Mouse (Mus musculus): Measurements from ENCODE around the gene Gipr.

Gene Gipr

GRCm38 (mm10) chr7:19148875-19149541, 16.9 kb downstream of the Gipr start, which contains the start of gene Qpctl:
Gene Qpctl (minus strand): TSS chr7:19149291.
- in situ Hi-C loops (cut with MboI), result no loop called here

GRCm38 (mm10) chr7:19148180-19148874, 17.6 kb downstream of the Gipr start:
- in situ Hi-C loops (cut with MboI), result no loop called here

DNA sequence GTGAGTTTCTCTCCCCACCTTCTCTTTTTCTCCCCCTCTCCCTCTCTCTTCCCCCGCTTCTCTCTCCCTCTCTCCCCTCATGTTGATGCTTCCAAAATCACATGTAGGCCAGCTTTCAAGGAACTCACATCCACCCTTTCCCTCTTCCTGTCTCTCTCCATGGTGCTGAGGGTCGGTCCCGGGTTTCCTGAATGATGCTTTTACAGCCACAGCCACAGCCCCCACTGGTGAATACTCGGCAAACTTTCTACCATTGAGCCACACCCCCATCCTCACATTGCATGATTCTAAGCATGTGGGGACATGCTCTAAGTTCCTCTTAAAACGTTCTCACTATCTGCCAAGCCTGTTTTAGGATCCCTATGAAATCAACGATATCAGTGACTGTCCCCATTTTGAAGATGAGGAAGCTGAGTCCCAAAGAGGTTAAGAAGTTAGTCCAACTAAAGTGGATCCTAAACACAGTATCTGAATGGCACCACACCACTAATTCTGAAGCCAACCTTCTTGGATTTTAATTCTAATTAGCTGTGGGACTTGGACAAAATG, 18.4 kb downstream of the Gipr start:
- in situ Hi-C loops (cut with MboI), result no loop called here

- in situ Hi-C loops (cut with MboI), result no loop called here
Observed at GRCm38 (mm10) chr7:19146793-19147192, 19.1 kb downstream of the Gipr start.

DNA sequence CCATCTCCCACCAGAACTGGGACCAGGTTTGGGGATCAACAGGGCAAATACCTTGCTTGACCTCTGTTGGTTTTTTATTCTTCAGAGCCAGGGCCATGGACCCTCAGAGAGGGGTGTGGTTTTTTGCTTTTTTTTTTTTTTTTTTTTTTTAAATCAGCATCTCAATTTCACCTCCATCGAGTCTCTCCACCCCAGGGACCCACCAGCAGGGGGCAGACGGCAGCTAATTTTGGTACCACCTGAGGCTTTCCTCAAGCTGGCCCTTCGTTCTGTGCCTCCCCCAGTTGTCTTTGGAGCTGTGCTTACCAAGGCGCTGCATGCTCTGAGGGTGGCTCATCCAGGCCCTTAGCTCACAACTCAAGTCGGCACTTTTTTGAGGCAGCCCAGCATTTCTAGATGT, 28.5 kb downstream of the Gipr start:
- in situ Hi-C loops (cut with MboI), result no loop called here

DNA sequence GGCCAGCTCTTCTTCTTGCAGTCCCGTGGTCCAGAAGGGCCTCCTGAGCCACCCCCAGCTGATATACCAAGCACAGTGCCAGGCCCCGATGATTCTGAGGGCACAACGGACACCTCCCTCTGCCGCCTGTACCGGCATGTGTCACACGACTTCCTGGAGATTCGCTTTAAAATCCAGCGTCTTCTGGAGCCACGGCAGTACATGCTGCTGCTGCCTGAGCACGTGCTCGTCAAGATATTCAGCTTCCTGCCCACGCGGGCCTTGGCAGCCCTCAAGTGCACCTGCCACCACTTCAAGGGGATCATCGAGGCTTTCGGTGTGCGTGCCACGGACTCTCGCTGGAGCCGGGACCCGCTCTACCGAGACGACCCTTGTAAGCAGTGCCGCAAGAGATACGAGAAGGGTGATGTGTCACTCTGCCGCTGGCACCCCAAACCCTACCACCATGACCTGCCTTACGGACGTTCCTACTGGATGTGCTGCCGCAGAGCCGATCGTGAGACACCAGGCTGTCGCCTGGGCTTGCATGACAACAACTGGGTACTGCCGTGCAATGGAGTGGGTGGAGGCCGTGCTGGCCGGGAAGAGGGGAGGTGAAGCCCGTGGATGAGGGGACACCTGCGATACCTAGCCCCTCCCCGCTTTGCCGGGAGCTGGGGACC, 29.1 kb downstream of the Gipr start:
- in situ Hi-C loops (cut with MboI), result no loop called here

DNA sequence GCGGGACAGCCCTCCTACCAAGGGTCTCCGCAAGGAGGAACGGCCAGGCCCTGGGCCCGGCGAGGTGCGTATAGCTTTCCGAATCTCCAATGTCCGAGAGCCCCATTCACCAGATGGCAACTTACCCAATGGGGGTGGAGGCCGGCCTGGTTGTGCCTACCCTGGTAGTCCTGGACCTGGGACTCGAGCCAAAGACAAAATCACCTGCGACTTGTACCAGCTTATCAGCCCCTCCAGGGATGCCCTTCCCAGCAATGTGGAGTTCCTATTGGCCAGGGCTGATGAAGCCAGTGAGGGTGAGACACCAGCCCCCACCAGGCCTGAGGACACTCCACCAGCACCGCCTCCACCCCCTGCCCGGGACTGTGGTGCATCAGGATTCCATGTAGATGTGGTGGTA, 29.8 kb downstream of the Gipr start:
- in situ Hi-C loops (cut with MboI), result no loop called here

GRCm38 (mm10) chr7:19131324-19131848, 34.5 kb downstream of the Gipr start:
- in situ Hi-C loops (cut with MboI), result no loop called here

DNA sequence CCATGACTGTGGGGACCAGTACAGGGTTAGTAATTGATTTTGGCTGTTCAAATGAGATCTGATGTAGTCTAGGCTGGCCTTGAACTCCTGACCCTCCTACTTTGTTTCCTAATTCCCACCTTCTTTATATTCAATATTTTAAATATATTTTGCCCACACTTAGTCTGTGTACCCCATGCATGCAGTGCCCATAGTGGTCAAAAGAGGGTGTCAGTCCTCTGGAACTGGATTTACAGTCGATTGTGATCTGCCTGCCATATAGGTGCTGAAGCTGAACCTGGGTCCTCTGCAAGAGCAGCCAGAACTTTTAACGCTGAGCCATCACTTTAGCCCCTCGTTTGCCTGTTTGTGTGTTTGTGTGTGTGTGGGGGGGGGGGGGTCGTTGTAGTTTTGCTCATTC, 35.3 kb downstream of the Gipr start:
- in situ Hi-C loops (cut with MboI), result no loop called here

DNA sequence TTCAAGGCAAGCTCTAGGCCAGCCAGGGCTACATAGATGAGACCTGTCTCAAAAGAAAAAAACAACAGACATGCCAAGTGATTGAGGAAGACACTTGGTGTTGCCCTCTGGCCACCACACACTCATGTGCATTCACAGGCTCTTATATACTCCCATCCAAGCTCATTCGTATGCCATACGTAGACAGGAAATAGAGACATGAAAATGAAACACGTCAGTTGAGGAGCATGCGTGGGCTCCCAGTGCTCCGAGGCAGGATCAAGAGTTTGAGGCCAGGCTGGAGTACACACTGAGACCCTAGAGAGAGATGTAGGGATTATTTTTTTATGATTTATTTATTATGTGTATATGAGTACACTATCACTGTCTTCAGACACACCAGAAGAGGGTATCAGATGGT, 36.5 kb downstream of the Gipr start:
- in situ Hi-C loops (cut with MboI), result no loop called here

GRCm38 (mm10) chr7:19127744-19128143, 38.2 kb downstream of the Gipr start:
- in situ Hi-C loops (cut with MboI), result no loop called here

- in situ Hi-C loops (cut with MboI), result no loop called here
Observed at GRCm38 (mm10) chr7:19124713-19125112, 41.2 kb downstream of the Gipr start.

- in situ Hi-C loops (cut with MboI), result no loop called here
Observed at GRCm38 (mm10) chr7:19121686-19122085, 44.2 kb downstream of the Gipr start.

- in situ Hi-C loops (cut with MboI), result no loop called here
Observed at GRCm38 (mm10) chr7:19119631-19120429, 46.1 kb downstream of the Gipr start, which contains the start of gene Fbxo46. Gene Fbxo46 (plus strand): TSS chr7:19119859.

DNA sequence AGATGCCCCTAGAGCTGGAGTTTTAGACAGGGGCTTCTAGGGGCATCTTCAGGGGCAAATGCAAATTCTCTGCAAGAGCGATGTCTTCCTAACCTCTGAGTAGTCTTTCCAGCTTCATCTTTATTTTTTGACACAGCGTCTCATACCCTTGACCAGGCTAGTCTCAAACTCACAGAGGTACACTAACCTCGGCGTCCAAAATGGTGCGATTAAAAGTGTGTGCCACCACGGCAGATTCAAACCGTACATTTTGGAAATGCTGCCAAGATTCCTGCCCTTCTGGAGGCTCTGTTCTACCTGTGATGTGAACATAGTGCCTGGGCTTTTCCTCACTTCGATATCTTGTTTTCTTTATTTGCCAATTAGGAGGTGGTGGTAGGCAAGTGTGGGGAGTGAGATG, 46.8 kb downstream of the Gipr start:
- in situ Hi-C loops (cut with MboI), result no loop called here

GRCm38 (mm10) chr7:19118028-19118771, 47.7 kb downstream of the Gipr start, which contains the start of gene Gm4969:
Gene Gm4969 (minus strand): TSS chr7:19118368.
- in situ Hi-C loops (cut with MboI), result no loop called here

DNA sequence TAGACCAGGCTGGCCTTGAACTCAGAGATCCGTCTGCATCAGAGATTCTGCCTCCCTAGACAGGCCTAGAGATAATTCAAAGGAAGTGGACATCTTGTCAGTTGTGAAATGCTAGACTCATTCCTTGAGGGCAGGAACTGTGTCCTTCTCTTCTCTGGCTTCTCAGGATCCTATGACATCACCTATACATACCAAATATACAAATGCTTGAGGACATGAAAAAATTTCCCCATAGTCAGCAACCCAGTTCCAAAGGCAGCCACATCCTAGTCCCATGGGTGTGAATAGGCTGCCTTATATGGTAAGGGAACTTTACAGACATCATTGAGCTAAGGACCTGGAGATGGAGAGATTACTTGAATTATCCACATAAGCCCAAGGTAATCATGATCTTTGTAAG, 56.4 kb downstream of the Gipr start:
- in situ Hi-C loops (cut with MboI), result no loop called here

DNA sequence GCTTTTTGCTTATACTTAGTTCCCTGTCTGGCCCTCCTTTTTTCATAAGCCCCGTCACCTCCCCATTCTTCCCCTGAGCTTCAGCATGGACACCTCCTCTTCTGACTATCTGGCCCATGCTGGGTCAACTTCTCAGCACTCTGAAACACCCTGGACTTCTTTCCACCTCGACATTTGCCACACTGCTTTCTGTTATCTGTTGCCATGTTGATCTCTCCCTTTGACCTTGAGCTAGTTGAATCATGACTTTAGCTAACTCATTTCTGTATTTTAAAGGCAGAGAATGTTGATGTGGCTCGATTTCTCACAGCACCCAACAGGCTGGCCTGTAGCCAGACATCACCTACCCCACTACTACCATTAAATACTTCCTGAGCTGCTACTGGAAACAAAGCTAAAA, 58.5 kb downstream of the Gipr start:
- in situ Hi-C loops (cut with MboI), result no loop called here

Data from mature B cell (primary cell).